Mouse (Mus musculus) gastrocnemius, adult 8-10 months (tissue): ENCODE data around the gene Rnf8. TPM values are rescaled to one million over a fixed set of nuclear protein-coding genes. Genes with fewer than 3 reads are reported as not detected.

ENCODE experiments used
- DNase-seq, 2 experiments: peaks; one replicate each; pipeline ENCODE4 v3.0.0; 2022; ENCODE audit warnings: low spot score in 2 of 2
- microRNA-seq: library from miRNA; unstranded; fragments of <30 nt; microRNA quantifications from one replicate; pipeline ENCODE4 v1.2.0, GENCODE M21; 2022
- total RNA-seq, 4 experiments: library from RNA; stranded (reverse); gene quantifications; 2 replicates each; pipeline ENCODE4 v1.2.4; 2022

Rnf8 gene
- total RNA-seq, 4 experiments from 2014 or later, result 15.2 to 23.7 (median 19.9) TPM

DNA sequence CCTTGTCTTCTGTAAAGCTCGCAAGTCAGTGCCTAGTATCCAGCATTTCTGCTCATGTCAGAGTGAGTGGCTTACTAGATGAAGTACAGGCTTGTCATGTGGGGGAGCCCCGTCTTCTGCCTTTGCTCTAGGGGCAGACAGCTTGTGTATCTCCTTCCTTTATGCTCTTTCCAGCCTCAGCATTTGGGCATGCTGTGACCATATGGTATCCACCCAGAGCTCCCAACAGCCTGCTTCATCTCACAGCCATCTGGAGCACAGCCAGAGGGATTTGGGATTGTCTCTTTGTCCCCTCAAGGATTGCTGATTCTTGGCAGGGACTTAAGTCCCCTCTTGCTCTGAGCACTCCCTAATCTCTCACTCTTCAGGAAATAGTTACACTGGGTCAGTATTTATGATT lies 65.6 kb downstream of the Rnf8 start:
- DNase-seq, result no peak

DNA sequence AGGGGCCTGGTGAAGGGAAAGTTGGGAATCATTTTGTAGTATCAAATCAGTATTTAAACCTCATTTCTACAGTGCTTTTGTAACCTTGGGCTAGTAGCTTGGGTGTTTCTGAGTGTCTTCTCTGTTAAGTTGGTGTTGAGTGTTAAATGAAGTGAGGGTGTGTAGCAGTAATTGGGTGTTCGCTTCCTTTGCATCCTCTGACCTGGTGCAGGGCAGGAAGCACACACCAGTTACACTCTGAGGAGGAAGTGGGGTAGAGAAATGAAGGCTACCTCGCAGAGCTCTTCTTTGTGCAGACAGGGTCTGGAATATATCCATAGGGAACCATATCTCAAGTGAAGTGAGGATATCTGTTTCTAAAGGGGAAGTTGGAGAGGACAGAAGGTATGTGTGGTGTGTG lies 66.3 kb downstream of the Rnf8 start:
- DNase-seq, result no peak

DNA sequence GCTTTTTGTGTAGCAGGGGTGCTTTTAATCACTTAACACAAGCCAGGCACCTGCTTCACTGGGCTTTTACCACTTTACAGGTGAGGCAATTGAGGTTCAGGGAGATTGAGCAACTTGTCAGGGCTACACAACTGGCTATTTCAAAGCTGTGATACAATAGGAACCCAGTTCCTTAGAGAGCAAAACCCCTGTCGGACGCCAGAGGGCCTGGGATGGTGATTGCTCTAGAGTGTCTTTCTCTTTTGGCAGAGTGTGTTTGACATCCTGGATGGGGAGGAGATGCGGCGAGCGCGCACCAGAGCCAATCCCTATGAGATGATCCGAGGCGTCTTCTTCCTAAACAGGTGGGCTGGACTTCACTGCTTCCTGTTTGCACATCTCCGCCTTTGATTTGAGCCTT lies 67.1 kb downstream of the Rnf8 start:
- DNase-seq, result no peak

DNA sequence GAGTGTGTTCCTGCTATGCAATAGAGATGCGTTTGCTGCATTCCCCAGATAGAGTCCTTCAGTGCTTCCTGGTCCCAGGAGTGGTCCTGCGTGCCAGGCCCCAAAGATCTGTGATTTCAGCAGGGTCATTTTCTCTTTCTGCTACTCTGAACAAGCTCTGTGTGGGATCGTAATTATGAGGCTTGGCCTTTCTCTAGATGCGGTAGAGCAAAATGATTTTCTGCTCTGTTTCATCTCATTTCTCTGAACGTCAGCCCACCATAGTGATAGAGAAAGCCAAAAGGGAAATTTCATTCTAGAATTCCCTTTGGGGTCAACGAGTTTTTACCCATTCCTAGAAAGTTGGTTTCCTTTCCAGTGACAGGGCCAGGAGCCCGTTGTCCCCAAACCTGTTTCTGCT lies 67.7 kb downstream of the Rnf8 start:
- DNase-seq, result no peak

DNA sequence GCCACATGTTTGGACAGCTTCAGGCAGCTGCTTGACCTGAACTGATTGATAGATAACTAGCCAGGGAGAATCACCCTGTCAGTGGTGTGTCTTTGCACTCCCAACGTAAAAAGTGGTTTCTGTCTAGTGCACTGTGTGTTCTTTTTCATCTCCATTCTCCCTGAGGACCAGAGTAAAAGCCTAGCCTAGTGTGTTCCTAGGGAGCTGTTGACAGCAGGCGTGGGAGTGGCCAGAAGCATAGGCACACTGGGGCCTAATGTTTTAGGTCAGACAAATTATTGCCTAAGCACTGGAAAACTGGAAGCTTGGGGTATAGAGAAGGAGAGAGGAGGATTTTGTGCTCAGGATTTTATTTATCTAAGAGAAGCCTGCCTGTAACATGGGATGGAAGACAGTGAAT lies 68.5 kb downstream of the Rnf8 start:
- no peak for DNase-seq

DNA sequence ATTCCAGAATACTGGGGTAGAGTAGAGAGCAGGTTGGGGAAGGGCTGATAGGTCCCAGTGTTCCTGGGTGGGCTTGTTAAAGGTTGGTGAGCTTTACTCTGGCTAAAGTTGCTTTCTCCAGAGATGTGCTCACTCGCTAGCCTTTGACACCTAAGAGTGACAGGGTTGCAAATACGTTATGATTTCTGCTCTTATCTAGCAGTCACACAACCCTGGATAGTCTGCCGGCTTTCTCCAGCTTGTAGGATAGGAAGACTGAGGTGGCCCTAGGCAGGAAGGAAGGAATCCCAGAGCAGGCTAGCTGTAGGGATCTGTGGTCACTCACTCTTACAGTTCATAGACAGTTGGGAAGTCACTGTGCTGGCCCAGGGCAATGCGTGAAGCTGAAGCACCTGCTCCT lies 69.7 kb downstream of the Rnf8 start:
- no peak for DNase-seq

DNA sequence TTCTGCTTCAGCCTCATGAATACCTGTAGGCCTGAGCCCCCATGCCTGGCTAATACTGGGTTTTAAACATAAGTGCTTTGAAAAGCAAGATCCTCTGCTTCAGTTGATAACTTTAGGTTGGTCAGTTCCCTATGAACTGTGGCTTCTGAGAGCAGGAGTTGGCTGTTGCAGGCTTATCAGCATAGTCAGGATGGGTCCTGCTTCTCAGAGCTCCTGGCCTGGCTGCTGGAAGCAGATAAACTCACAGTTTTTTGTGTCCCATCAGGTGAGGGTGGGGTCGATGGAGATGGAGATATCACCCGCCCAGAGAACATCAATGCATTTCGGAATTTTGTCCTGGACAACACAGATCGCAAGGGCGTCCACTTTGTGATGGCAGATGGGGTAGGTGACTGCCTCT lies 72.2 kb downstream of the Rnf8 start:
- no peak for DNase-seq

DNA sequence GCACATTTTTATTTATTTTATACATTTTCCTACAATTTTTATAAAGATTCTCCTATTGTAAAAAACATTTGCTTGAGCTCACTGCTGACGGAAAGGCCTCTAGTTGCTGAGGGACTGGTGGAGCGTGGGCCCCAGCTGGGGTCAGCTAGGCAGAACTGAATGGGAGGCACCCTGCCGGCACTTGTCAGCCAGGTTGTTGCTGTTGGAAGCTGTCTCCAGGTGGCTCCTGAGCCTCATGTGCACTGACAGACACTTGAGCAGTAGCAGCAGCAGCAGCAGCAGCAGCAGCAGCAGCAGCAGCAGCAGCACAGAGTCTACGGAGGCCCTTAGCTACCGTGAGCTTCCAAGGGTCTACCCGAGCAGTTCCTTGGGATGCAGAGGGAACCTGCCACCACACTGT lies 72.8 kb downstream of the Rnf8 start:
- no peak for DNase-seq

DNA sequence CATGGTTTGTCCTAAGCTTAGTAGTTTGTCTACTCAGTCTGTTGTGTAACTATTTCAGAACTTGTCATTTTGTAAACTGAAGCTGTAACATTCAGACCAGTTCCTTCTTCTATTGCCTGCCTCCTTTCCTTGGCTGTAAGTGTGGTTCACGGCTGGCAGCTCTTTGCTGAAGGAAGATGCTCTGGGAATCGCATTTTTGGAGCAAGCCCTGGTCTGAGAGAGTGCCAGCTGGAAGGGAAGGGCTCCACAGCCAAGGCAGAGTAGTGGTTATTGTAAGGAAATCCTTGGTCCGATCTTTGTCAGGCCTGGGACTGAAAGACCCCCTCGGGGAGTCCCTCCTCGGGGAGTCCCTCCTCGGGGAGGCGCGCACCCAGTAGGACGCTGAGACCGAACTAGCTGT lies 74.0 kb downstream of the Rnf8 start:
- no peak for DNase-seq

DNA sequence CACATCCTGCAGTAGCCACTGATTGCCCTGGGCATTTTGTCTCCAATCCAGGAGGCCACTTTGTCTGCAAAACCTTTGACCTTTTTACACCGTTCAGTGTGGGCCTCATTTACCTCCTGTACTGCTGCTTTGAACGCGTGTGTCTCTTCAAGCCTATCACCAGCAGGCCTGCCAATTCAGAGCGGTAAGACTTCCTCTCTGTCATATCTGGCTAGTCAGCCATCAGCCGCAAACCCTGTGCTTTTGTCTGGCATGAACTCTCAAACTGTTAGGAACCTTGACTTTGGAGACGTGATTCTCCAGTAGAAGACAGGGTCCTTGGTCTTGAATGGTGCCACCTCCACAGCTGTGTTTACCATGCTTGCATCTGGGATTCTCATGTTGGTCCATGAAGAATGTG lies 75.7 kb downstream of the Rnf8 start:
- no peak for DNase-seq

DNA sequence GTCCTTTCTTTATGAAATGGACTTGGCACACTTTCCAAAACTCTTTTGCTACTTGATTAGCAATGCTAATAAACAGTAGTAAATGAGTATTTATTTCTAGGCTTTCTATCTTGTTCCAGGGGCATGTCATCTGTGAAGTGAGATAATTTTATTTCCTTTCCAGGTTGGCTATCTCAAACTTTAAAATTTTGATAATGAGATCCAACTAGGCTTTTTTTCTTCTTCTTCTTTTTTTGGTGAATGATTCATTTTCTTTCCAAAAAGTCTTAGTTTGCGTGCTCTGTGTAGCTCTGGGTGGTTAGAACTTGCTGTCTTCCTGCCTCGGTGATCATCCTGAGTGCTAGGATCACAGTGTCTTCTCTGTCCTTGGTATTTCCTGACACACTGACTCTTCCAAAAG lies 78.2 kb downstream of the Rnf8 start:
- no peak for DNase-seq

DNA sequence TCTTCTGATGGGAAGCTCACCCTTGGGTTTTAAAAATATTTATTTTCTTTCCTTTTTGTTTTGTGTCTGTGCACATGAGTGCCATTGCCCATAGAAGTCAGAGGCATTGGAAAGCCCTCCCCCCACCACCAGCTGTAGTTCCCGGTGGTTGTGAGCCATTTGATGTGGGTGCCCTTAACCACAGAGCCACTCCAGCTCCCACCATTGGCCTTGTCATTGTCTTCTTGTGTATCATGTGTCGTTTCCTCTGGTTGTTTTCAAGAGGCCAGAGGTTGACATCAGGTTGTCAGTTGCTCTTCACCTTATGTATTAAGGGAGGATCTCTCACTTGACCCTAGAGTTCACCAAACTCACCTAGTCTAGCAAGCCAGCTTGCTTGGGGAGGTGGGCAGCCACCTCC lies 79.0 kb downstream of the Rnf8 start:
- DNase-seq, result no peak

DNA sequence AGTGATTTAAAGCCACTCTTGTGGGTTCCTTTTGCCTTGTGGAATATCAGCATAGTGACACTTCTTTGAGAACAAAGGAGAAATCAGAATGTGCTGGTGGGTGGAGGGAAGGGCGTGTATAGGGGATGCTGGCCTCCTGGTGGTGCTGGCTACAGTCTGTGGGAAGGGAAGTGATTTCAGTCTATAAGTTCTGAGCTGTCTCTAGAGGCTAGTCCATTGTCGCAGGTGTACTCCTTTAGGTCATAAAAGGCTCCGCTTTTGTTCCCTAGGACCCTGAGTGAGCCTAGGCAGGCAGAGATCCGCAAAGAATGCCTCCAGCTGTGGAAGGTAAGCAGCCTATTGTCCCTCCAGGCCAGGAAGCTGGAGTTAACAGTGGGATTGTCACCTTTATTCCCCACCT lies 79.9 kb downstream of the Rnf8 start:
- DNase-seq, result no peak

Small RNAs within 50 kb of the gene (microRNA-seq; reads per million reads assigned to microRNA genes)
- not detected for gene Mir7667

Other genes with a start within 250 kb of the Rnf8 start
- gene Pim1, start 124.0 kb upstream of the Rnf8 start, total RNA-seq, result 10 to 100 TPM in 2 of 4 experiments, 1 to 10 TPM in 2; 8.6 to 18.9 (median 11.3) TPM
- not detected for gene Gm17657, start 65.2 kb upstream of the Rnf8 start, total RNA-seq
- 10 to 100 TPM in 2 of 4 experiments, 1 to 10 TPM in 2; 9.4 to 13.6 (median 10.0) TPM for gene Tbc1d22b, start 65.0 kb upstream of the Rnf8 start, total RNA-seq
- not detected for gene Tmem217, start 62.4 kb upstream of the Rnf8 start, total RNA-seq
- gene Gm28043, start 86 bp downstream of the Rnf8 start, total RNA-seq, result under 1 TPM; 0.35 to 0.87 (median 0.59) TPM
- gene Cmtr1, start 45.8 kb downstream of the Rnf8 start, total RNA-seq, result 10 to 100 TPM; 41.0 to 61.0 (median 54.3) TPM
- 1 to 10 TPM; 4.9 to 9.5 (median 6.6) TPM for gene Ccdc167, start 102.3 kb downstream of the Rnf8 start, total RNA-seq